Mouse (Mus musculus) spleen, adult 10 weeks (tissue): ENCODE data around the gene Gm3453. TPM values are rescaled to one million over a fixed set of nuclear protein-coding genes. Genes with fewer than 3 reads are reported as not detected.

Experiments
- polyA plus RNA-seq: library from polyadenylated mRNA; stranded (reverse); fragments of 350-450 nt; fragmentation: Illumina TruSeq; extraction: RNeasy Lipid Tissue Mini Kit (QIAGEN cat#74804); gene quantifications from one replicate; pipeline ENCODE4 v1.2.3, GENCODE M21; 2015; ENCODE audit warnings: low replicate concordance; ENCODE audit not compliant: insufficient read depth

Gene Gm3453
- not detected for polyA plus RNA-seq

DNA sequence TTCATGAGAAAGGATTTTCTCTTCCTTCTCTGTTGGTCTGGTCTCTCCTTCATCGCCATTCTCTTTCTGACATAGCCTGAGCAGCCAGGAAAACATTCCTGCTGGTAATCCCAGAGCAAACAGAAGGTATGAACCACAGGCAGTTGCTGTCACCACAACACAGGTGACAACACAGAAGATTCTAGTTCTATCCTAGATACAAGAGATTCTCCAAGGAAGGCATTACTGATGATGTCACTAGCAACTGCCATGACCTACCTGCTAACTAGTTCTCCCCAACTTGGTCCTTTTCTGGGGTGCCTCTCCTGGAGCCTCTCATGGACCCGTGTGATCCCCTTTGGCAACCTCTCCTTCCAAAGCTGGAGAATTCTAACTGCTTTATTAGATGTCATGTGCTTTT lies at the start of gene Gm3453:
Gene Gm3453 (minus strand): TSS at position 101 of the 400 bp plus-strand sequence.

DNA sequence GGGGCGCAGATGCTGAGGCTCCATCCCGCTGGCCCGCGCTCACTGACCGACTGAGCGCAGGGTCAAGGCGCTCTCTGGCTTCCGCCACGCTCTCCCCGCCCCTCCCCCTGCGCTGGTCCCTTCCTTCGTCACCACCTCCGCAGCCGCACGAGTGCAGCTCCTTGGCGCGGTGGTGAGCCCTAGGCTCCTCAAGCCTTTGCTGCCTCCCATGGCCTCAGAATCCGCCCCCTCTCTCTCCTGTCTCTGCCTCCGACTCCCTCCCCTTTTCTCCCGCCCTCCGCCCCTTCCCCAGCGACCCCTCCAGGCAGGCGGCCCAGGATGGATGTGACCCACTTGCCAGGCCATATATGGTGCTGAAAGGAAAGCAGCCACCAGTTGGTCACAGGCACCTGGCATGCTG lies 17.3 kb downstream of the Gm3453 start, which contains the start of gene Gm3248:
Gene Gm3248 (minus strand): TSS at position 111 of the 400 bp plus-strand sequence.

Other genes with a start within 250 kb of the Gm3453 start
- 0.37 TPM for gene Gm3373, start 237.6 kb downstream of the Gm3453 start, polyA plus RNA-seq
- 0.79 TPM for gene Gm3383, start 171.2 kb downstream of the Gm3453 start, polyA plus RNA-seq
- not detected for gene Gm3424, start 148.8 kb downstream of the Gm3453 start, polyA plus RNA-seq
- gene Gm8237, start 98.8 kb downstream of the Gm3453 start, polyA plus RNA-seq = not detected
- gene Gm3248, start 17.4 kb downstream of the Gm3453 start, polyA plus RNA-seq = 0.47 TPM
- not detected for gene Gm6337, start 79.1 kb upstream of the Gm3453 start, polyA plus RNA-seq
- gene Gm8206, start 114.8 kb upstream of the Gm3453 start, polyA plus RNA-seq = 0.72 TPM
- gene Gm3468, start 129.5 kb upstream of the Gm3453 start, polyA plus RNA-seq = 1.8 TPM
- gene Gm3476, start 146.7 kb upstream of the Gm3453 start, polyA plus RNA-seq = not detected
- not detected for gene Gm21560, start 240.2 kb upstream of the Gm3453 start, polyA plus RNA-seq